Mouse (Mus musculus) brain, embryonic 14.5 days (tissue): ENCODE results near the gene Kank4. TPM values are rescaled to one million over a fixed set of nuclear protein-coding genes. Genes with fewer than 3 reads are reported as not detected.

ENCODE experiments used
- DNase-seq: peaks from one replicate; pipeline ENCODE4 v3.0.0-alpha.2; 2011; ENCODE audit warnings: low read depth
- CTCF ChIP-seq: fragments of 200-500 bp; IDR thresholded peaks from 2 replicates; pipeline ENCODE4 v1.5.1; 2012; ENCODE audit warnings: inconsistent platforms, mild to moderate bottlenecking, moderate library complexity, borderline replicate concordance; ENCODE audit not compliant: insufficient read depth, insufficient read length; ENCODE audit errors: extremely low read depth
- POLR2A ChIP-seq: fragments of 200-500 bp; IDR thresholded peaks from 2 replicates; pipeline ENCODE4 v1.6.1; 2012; ENCODE audit warnings: mild to moderate bottlenecking, inconsistent platforms, borderline replicate concordance; ENCODE audit not compliant: poor library complexity, insufficient read depth, insufficient read length, severe bottlenecking; ENCODE audit errors: extremely low read depth
- polyA plus RNA-seq: library from polyadenylated mRNA; depleted of rRNA; stranded (reverse); fragments of >200 nt; gene quantifications from 2 replicates; pipeline ENCODE4 v1.2.3, GENCODE M21; 2012

The Kank4 gene
- polyA plus RNA-seq, 1 experiment: 3.2 TPM

- DNase-seq: no peak
- no peak for TF ChIP-seq POLR2A
- no peak for TF ChIP-seq CTCF
Measured at GRCm38 (mm10) chr4:98823047-98823446, 5.7 kb upstream of the Kank4 start.

GRCm38 (mm10) chr4:98822478-98822877 is 5.1 kb upstream of the Kank4 start:
- TF ChIP-seq POLR2A: no peak
- TF ChIP-seq CTCF: no peak
- no peak for DNase-seq

GRCm38 (mm10) chr4:98819216-98819755 is 1.9 kb upstream of the Kank4 start:
- DNase-seq: no peak
- no peak for TF ChIP-seq CTCF
- TF ChIP-seq POLR2A: no peak

- TF ChIP-seq POLR2A (no peak), CTCF (no peak)
- no peak for DNase-seq
Measured at GRCm38 (mm10) chr4:98816807-98817183, 542 bp downstream of the Kank4 start.

GRCm38 (mm10) chr4:98806306-98806705 is 11.0 kb downstream of the Kank4 start:
- TF ChIP-seq CTCF: no peak
- TF ChIP-seq POLR2A: no peak
- DNase-seq: no peak

- TF ChIP-seq POLR2A: no peak
- TF ChIP-seq CTCF: no peak
- no peak for DNase-seq
Measured at GRCm38 (mm10) chr4:98805291-98806048, 11.9 kb downstream of the Kank4 start.

GRCm38 (mm10) chr4:98804476-98805134 is 12.7 kb downstream of the Kank4 start:
- TF ChIP-seq POLR2A (no peak), CTCF (no peak)
- DNase-seq: no peak

- DNase-seq: no peak
- TF ChIP-seq CTCF (no peak), POLR2A (no peak)
Measured at GRCm38 (mm10) chr4:98801775-98802174, 15.6 kb downstream of the Kank4 start.

- peak; percentile 67 for DNase-seq
- TF ChIP-seq CTCF: no peak
- TF ChIP-seq POLR2A: no peak
Measured at GRCm38 (mm10) chr4:98800824-98801223, 16.5 kb downstream of the Kank4 start.

GRCm38 (mm10) chr4:98796591-98797341 is 20.6 kb downstream of the Kank4 start:
- TF ChIP-seq POLR2A: no peak
- TF ChIP-seq CTCF: no peak
- peak; percentile 65 for DNase-seq

- TF ChIP-seq POLR2A (no peak), CTCF (no peak)
- DNase-seq: no peak
Measured at GRCm38 (mm10) chr4:98795241-98795640, 22.1 kb downstream of the Kank4 start.

GRCm38 (mm10) chr4:98793486-98793885 is 23.9 kb downstream of the Kank4 start:
- TF ChIP-seq POLR2A (no peak), CTCF (no peak)
- DNase-seq: no peak

- DNase-seq: no peak
- TF ChIP-seq POLR2A (no peak), CTCF (no peak)
Measured at GRCm38 (mm10) chr4:98790721-98791120, 26.6 kb downstream of the Kank4 start.
